Mouse (Mus musculus) cerebellum, adult 2 months (tissue): Measurements from ENCODE around the gene Ror2.

Experiments used
- CTCF ChIP-seq: fragments of 200-500 bp; IDR thresholded peaks from 2 replicates; pipeline ENCODE4 v1.5.1; 2011; ENCODE audit warnings: low read depth, mild to moderate bottlenecking, control low read depth, low read length, moderate library complexity, borderline replicate concordance; ENCODE audit not compliant: insufficient read depth
- POLR2A ChIP-seq: fragments of 200-500 bp; IDR thresholded peaks from 2 replicates; pipeline ENCODE4 v1.6.1; 2011; ENCODE audit warnings: low read length, control low read depth, borderline replicate concordance; ENCODE audit not compliant: insufficient read depth

- no peak for TF ChIP-seq CTCF
- no peak for TF ChIP-seq POLR2A
These were observed 32.7 kb downstream of the Ror2 start for GRCm38 (mm10) chr13:53253255-53253654.
